9 mouse cellular contexts compared by ENCODE assay signal in the genomic region with DNA sequence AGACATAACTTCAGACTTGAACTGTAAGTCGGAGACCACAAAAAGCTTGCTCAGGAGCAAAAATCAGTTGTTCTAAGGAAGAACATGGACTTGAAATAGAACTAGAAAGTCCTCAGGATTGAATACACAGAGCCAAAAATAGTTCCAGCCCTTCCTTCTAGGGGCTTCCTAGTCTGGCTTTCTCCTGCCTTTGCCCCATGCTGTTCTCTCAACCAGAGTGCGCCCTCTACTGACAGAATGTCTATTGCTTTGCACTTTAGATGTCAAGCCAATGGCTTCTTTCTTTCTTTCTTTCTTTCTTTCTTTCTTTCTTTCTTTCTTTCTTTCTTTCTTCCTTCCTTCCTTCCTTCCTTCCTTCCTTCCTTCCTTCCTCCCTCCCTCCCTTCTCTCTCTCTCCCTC. TPM values are rescaled to one million over a fixed set of nuclear protein-coding genes. Genes with fewer than 3 reads are reported as not detected.
DNase-seq lines count a peak whose midpoint lies in the region; ATAC-seq and TF ChIP-seq lines count a peak whose summit lies in the region.
"Had no signal": no experiment of that assay in that cellular context is flagged by ENCODE, and none has a peak within 500 bp of the region (broad histone marks: within the 10 kb centered on the region; RNA-seq: fewer than 3 reads in every experiment).

No protein-coding gene starts in this region.

- H3K9ac ChIP-seq in midbrain, embryonic 11.5 days (ENCODE audit: low read length), result no peak overlapping the region
- no peak overlapping the region for H3K9ac ChIP-seq in stomach, postnatal 0 days (ENCODE audit: low read length)
- H3K9ac ChIP-seq: heart, embryonic 13.5 days had no signal

- no peak overlapping the region for H3K27ac ChIP-seq in midbrain, embryonic 11.5 days (ENCODE audit: low read depth, low read length)
- no peak overlapping the region for H3K27ac ChIP-seq in midbrain, embryonic 10.5 days (replicated peaks)
- H3K27ac ChIP-seq in stomach, postnatal 0 days (replicated peaks), result no peak overlapping the region
- H3K27ac ChIP-seq: heart, embryonic 13.5 days had no signal

- H3K4me2 ChIP-seq in midbrain, embryonic 11.5 days, result no peak overlapping the region
- no peak overlapping the region for H3K4me2 ChIP-seq in stomach, postnatal 0 days (replicated peaks; ENCODE audit: low read depth)
- H3K4me2 ChIP-seq: heart, embryonic 13.5 days had no signal

- no peak for DNase-seq in frontal cortex, postnatal 25 days (ENCODE audit: low spot score in 2 of 2)
- DNase-seq in midbrain, embryonic 11.5 days (ENCODE audit: low spot score, missing footprints), result peak; percentile 82
- DNase-seq in midbrain, embryonic 10.5 days (ENCODE audit: low spot score), result no peak
- peak; percentile 76 for DNase-seq in adrenal gland, postnatal 14 days
- DNase-seq in kidney, postnatal 14 days, result peak; percentile 47
- no peak for DNase-seq in stomach, postnatal 0 days (ENCODE audit: low spot score)
- no peak for DNase-seq in neural tube, embryonic 10.5 days (ENCODE audit: extremely low spot score, low spot score)

- H3K9me3 ChIP-seq in midbrain, embryonic 11.5 days (ENCODE audit: control insufficient read depth, low read length), result no peaks in the 10 kb centered on the region
- no peaks in the 10 kb centered on the region for H3K9me3 ChIP-seq in midbrain, embryonic 10.5 days (replicated peaks)
- no peaks in the 10 kb centered on the region for H3K9me3 ChIP-seq in stomach, postnatal 0 days (ENCODE audit: control insufficient read depth, low read length)
- H3K9me3 ChIP-seq: heart, embryonic 13.5 days had no signal

- WGBS in midbrain, embryonic 11.5 days, result 45% methylated on average over 2 of the region's 2 CpGs
- WGBS in midbrain, embryonic 10.5 days, result 50% methylated on average over 2 of the region's 2 CpGs
- WGBS in stomach, postnatal 0 days, result 54% methylated on average over 2 of the region's 2 CpGs

- H3K4me1 ChIP-seq in midbrain, embryonic 11.5 days (ENCODE audit: control insufficient read depth, insufficient read depth, low read length), result no peaks in the 10 kb centered on the region
- H3K4me1 ChIP-seq in midbrain, embryonic 10.5 days, result no peaks in the 10 kb centered on the region
- H3K4me1 ChIP-seq in stomach, postnatal 0 days (replicated peaks; ENCODE audit: control insufficient read depth, insufficient read depth), result no peaks in the 10 kb centered on the region
- H3K4me1 ChIP-seq: heart, embryonic 13.5 days had no signal

- no peaks in the 10 kb centered on the region for H3K36me3 ChIP-seq in midbrain, embryonic 11.5 days (ENCODE audit: control insufficient read depth, insufficient read depth, low read length)
- no peaks in the 10 kb centered on the region for H3K36me3 ChIP-seq in midbrain, embryonic 10.5 days
- no peaks in the 10 kb centered on the region for H3K36me3 ChIP-seq in stomach, postnatal 0 days (ENCODE audit: control insufficient read depth, insufficient read depth, low read length)
- H3K36me3 ChIP-seq: heart, embryonic 13.5 days had no signal

- TF ChIP-seq CTCF in stomach, postnatal 0 days (IDR thresholded peaks at IDR 0.05; ENCODE audit: low read depth), result peak; percentile 74

- H3K27me3 ChIP-seq in midbrain, embryonic 11.5 days (ENCODE audit: control insufficient read depth, insufficient read depth, low read length), result no peaks in the 10 kb centered on the region
- H3K27me3 ChIP-seq in midbrain, embryonic 10.5 days (ENCODE audit: low read depth, poor library complexity, severe bottlenecking), result no peaks in the 10 kb centered on the region
- H3K27me3 ChIP-seq in stomach, postnatal 0 days (ENCODE audit: control insufficient read depth, insufficient read depth, low read length), result no peaks in the 10 kb centered on the region

- ATAC-seq in frontal cortex, adult (ENCODE audit: low TSS enrichment), result peak; percentile 62; the same call in 1 of the 2 replicates
- ATAC-seq in midbrain, embryonic 11.5 days (ENCODE audit: low FRiP score), result no peak
- ATAC-seq in stomach, postnatal 0 days (ENCODE audit: low FRiP score, low TSS enrichment), result no peak

- H3K4me3 ChIP-seq in midbrain, embryonic 11.5 days (ENCODE audit: low read depth, low read length), result no peak overlapping the region
- H3K4me3 ChIP-seq in midbrain, embryonic 10.5 days, result no peak overlapping the region
- no peak overlapping the region for H3K4me3 ChIP-seq in stomach, postnatal 0 days (ENCODE audit: low read depth, low read length)
- H3K4me3 ChIP-seq: heart, embryonic 13.5 days had no signal

- no peak for TF ChIP-seq EP300 in stomach, postnatal 0 days (optimal IDR thresholded peaks at IDR 0.05)

RNA-seq across cellular contexts. Expression of gene Gprin2, which starts 7.2 kb away (rescaled TPM):
- polyA plus RNA-seq in midbrain, embryonic 11.5 days (2014; fragmentation: Nextera tagmentation; extraction: Ambion mirVana), result 0.39 and 0.60 TPM in 2 replicates
- polyA plus RNA-seq in midbrain, embryonic 10.5 days (2016; fragmentation: Nextera tagmentation; extraction: Ambion mirVana), result 0.35 and 1.9 TPM in 2 replicates
- total RNA-seq in adrenal gland, postnatal 14 days (2021), result 0.48 and 1.2 TPM in 2 replicates
- polyA plus RNA-seq in stomach, postnatal 0 days (2015; fragmentation: Nextera tagmentation; extraction: Ambion mirVana), result 0.12 and 0.46 TPM in 2 replicates

RNA-seq across cellular contexts. Expression of gene Syt15, which starts 10.7 kb away (rescaled TPM):
- 0.10 and 0.11 TPM in 2 replicates for polyA plus RNA-seq in midbrain, embryonic 11.5 days (2014; fragmentation: Nextera tagmentation; extraction: Ambion mirVana)
- 0.11 and 0.37 TPM in 2 replicates for polyA plus RNA-seq in midbrain, embryonic 10.5 days (2016; fragmentation: Nextera tagmentation; extraction: Ambion mirVana)
- total RNA-seq in adrenal gland, postnatal 14 days (2021), result 0.44 and 1.5 TPM in 2 replicates
- 1.0 and 1.5 TPM in 2 replicates for polyA plus RNA-seq in stomach, postnatal 0 days (2015; fragmentation: Nextera tagmentation; extraction: Ambion mirVana)

RNA-seq across cellular contexts. Expression of gene Npy4r, which starts 56.4 kb away (rescaled TPM):
- not detected in 2 replicates for polyA plus RNA-seq in midbrain, embryonic 11.5 days (2014; fragmentation: Nextera tagmentation; extraction: Ambion mirVana)
- polyA plus RNA-seq in midbrain, embryonic 10.5 days (2016; fragmentation: Nextera tagmentation; extraction: Ambion mirVana), result 0.04 TPM in 1 of 2 replicates, not detected in the other
- 0.41 and 0.44 TPM in 2 replicates for total RNA-seq in adrenal gland, postnatal 14 days (2021)
- 0.22 and 0.24 TPM in 2 replicates for polyA plus RNA-seq in stomach, postnatal 0 days (2015; fragmentation: Nextera tagmentation; extraction: Ambion mirVana)

Comparison
In these comparisons a context has a peak if more than half of its experiments do, and no peak if none do; other contexts are left out.
1. DNase-seq: peak in midbrain, embryonic 11.5 days (single experiment), adrenal gland, postnatal 14 days (single experiment) and kidney, postnatal 14 days (single experiment); none in frontal cortex, postnatal 25 days (0 of 2), midbrain, embryonic 10.5 days (single experiment), stomach, postnatal 0 days (single experiment) and neural tube, embryonic 10.5 days (single experiment).